Mouse (Mus musculus) kidney, adult 2 months (tissue): Measurements from ENCODE around the gene A630089N07Rik. TPM values are rescaled to one million over a fixed set of nuclear protein-coding genes. Genes with fewer than 3 reads are reported as not detected.
A peak's percentile ranks its signal among the peaks of the same experiment; 100 is the strongest.

Experiments used
- DNase-seq: peaks from one replicate; pipeline ENCODE4 v3.0.0; 2021
- H3K27ac ChIP-seq: fragments of 200-500 bp; 2 replicates; pipeline ENCODE4 v1.5.1; 2012; ENCODE audit warnings: low read depth, low read length, control low read depth, inconsistent platforms; ENCODE audit not compliant: insufficient read depth
- H3K27me3 ChIP-seq: fragments of 200-500 bp; replicated peaks from 2 replicates; pipeline ENCODE4 v1.6.1; 2012; ENCODE audit warnings: mild to moderate bottlenecking, moderate library complexity, low read length, inconsistent platforms; ENCODE audit not compliant: control insufficient read depth, insufficient read depth
- H3K36me3 ChIP-seq: fragments of 200-500 bp; 2 replicates; pipeline ENCODE4 v1.6.1; 2012; ENCODE audit warnings: mild to moderate bottlenecking, moderate library complexity, low read length, inconsistent platforms; ENCODE audit not compliant: control insufficient read depth, insufficient read depth
- H3K4me1 ChIP-seq: fragments of 200-500 bp; 2 replicates; pipeline ENCODE4 v1.6.1; 2011; ENCODE audit warnings: low read length; ENCODE audit not compliant: control insufficient read depth, insufficient read depth
- H3K4me3 ChIP-seq: fragments of 200-500 bp; 2 replicates; pipeline ENCODE4 v1.5.1; 2011; ENCODE audit warnings: mild to moderate bottlenecking, low read depth, low read length, control low read depth; ENCODE audit not compliant: insufficient read depth
- CTCF ChIP-seq: fragments of 200-500 bp; conservative IDR thresholded peaks from 2 replicates; pipeline ENCODE4 v1.5.1; 2011; ENCODE audit warnings: low read depth, mild to moderate bottlenecking, control low read depth, low read length, moderate library complexity, mixed read lengths; ENCODE audit not compliant: insufficient read depth, insufficient read length
- POLR2A ChIP-seq: fragments of 200-500 bp; IDR thresholded peaks from one replicate; pipeline ENCODE4 v1.6.1; 2011; ENCODE audit warnings: low read depth, low read length, control low read depth
- WGBS: fragments of 180-500 bp; shearing (Covaris S2); methylation state at CpG from one replicate; pipeline ENCODE4 v1.1.7; 2018; 5-methylcytosine and 5-hydroxymethylcytosine counted together
- polyA plus RNA-seq: library from polyadenylated mRNA; depleted of rRNA; stranded (reverse); fragments of >200 nt; gene quantifications from 2 replicates; pipeline ENCODE4 v1.2.3, GENCODE M21; 2012

Gene A630089N07Rik
- polyA plus RNA-seq, 1 experiment = 0.91 TPM

- Histone ChIP-seq H3K27me3 (no peaks in the 10 kb centered on the region), H3K27ac (peak overlapping the region; percentile 24), H3K4me1 (peaks cover 3% of the 10 kb centered on the region; the same call in 1 of the 2 replicates), H3K36me3 (no peaks in the 10 kb centered on the region; the same call in 1 of the 2 replicates), H3K4me3 (peak overlapping the region; percentile 82)
- peak; percentile 51 for DNase-seq
- TF ChIP-seq POLR2A = no peak
- TF ChIP-seq CTCF = no peak
- 2% methylated on average over 36 of the region's 36 CpGs for WGBS
Measured at GRCm38 (mm10) chr16:97961381-97962150, 120.7 kb downstream of the A630089N07Rik start.

GRCm38 (mm10) chr16:97960348-97960747 is 121.9 kb downstream of the A630089N07Rik start:
- Histone ChIP-seq H3K4me3 (no peak overlapping the region), H3K4me1 (peaks cover 3% of the 10 kb centered on the region; the same call in 1 of the 2 replicates), H3K36me3 (no peaks in the 10 kb centered on the region; the same call in 1 of the 2 replicates), H3K27ac (no peak overlapping the region), H3K27me3 (no peaks in the 10 kb centered on the region)
- TF ChIP-seq POLR2A (no peak), CTCF (no peak)
- no peak for DNase-seq
- 80% methylated on average over 3 of the region's 3 CpGs for WGBS

GRCm38 (mm10) chr16:97958401-97958973 is 123.8 kb downstream of the A630089N07Rik start:
- H3K4me1 ChIP-seq = peaks cover 3% of the 10 kb centered on the region; the same call in 1 of the 2 replicates
- no peak overlapping the region for H3K4me3 ChIP-seq
- peaks cover 2% of the 10 kb centered on the region for H3K36me3 ChIP-seq
- no peak overlapping the region for H3K27ac ChIP-seq
- no peaks in the 10 kb centered on the region for H3K27me3 ChIP-seq
- TF ChIP-seq CTCF (no peak), POLR2A (no peak)
- DNase-seq = no peak

GRCm38 (mm10) chr16:97957626-97958025 is 124.6 kb downstream of the A630089N07Rik start:
- H3K27ac ChIP-seq = no peak overlapping the region
- TF ChIP-seq CTCF = no peak
- TF ChIP-seq POLR2A = no peak
- H3K27me3 ChIP-seq = no peaks in the 10 kb centered on the region
- H3K4me3 ChIP-seq = no peak overlapping the region
- peaks cover 2% of the 10 kb centered on the region for H3K36me3 ChIP-seq
- DNase-seq = no peak
- H3K4me1 ChIP-seq = peaks cover 3% of the 10 kb centered on the region; the same call in 1 of the 2 replicates

- Histone ChIP-seq H3K4me3 (no peak overlapping the region), H3K27me3 (no peaks in the 10 kb centered on the region), H3K27ac (no peak overlapping the region), H3K4me1 (no peaks in the 10 kb centered on the region), H3K36me3 (peaks cover 6% of the 10 kb centered on the region)
- WGBS = 74% methylated on average over 2 of the region's 2 CpGs
- DNase-seq = no peak
- TF ChIP-seq POLR2A = no peak
- TF ChIP-seq CTCF = no peak
Measured at GRCm38 (mm10) chr16:97956011-97956410, 126.2 kb downstream of the A630089N07Rik start.

GRCm38 (mm10) chr16:97953300-97953699 is 128.9 kb downstream of the A630089N07Rik start:
- Histone ChIP-seq H3K27ac (no peak overlapping the region), H3K36me3 (peaks cover 7% of the 10 kb centered on the region), H3K4me3 (no peak overlapping the region), H3K4me1 (no peaks in the 10 kb centered on the region), H3K27me3 (no peaks in the 10 kb centered on the region)
- WGBS = 79% methylated on average over 2 of the region's 2 CpGs
- DNase-seq = no peak
- TF ChIP-seq POLR2A (no peak), CTCF (no peak)

- Histone ChIP-seq H3K36me3 (peaks cover 7% of the 10 kb centered on the region), H3K27me3 (no peaks in the 10 kb centered on the region), H3K27ac (no peak overlapping the region), H3K4me3 (no peak overlapping the region), H3K4me1 (no peaks in the 10 kb centered on the region)
- 90% methylated on average over 9 of the region's 9 CpGs for WGBS
- DNase-seq = no peak
- no peak for TF ChIP-seq CTCF
- no peak for TF ChIP-seq POLR2A
Measured at GRCm38 (mm10) chr16:97952801-97953200, 129.4 kb downstream of the A630089N07Rik start.
